Mouse (Mus musculus) ES-E14 (cell line): ENCODE measurements around the gene Nt5c2.

Experiments used
- CHD2 ChIP-seq: IDR thresholded peaks from 2 replicates; pipeline ENCODE4 v1.6.1; 2014; ENCODE audit warnings: mild to moderate bottlenecking, low read depth, low read length, inconsistent platforms
- HCFC1 ChIP-seq: IDR thresholded peaks from 2 replicates; pipeline ENCODE4 v1.6.1; 2012; ENCODE audit warnings: low read length, inconsistent platforms, borderline replicate concordance; ENCODE audit not compliant: insufficient read depth
- MAFK ChIP-seq: IDR thresholded peaks from 2 replicates; pipeline ENCODE4 v1.6.1; 2014; ENCODE audit warnings: mild to moderate bottlenecking, low read depth, low read length, inconsistent platforms; ENCODE audit not compliant: insufficient read depth
- ZC3H11A ChIP-seq: IDR thresholded peaks from 2 replicates; pipeline ENCODE4 v1.6.1; 2012; ENCODE audit warnings: low read depth, mild to moderate bottlenecking, inconsistent platforms, low read length, borderline replicate concordance
- ZNF384 ChIP-seq: IDR thresholded peaks from 2 replicates; pipeline ENCODE4 v1.6.1; 2012; ENCODE audit warnings: low read depth, low read length, inconsistent platforms

DNA sequence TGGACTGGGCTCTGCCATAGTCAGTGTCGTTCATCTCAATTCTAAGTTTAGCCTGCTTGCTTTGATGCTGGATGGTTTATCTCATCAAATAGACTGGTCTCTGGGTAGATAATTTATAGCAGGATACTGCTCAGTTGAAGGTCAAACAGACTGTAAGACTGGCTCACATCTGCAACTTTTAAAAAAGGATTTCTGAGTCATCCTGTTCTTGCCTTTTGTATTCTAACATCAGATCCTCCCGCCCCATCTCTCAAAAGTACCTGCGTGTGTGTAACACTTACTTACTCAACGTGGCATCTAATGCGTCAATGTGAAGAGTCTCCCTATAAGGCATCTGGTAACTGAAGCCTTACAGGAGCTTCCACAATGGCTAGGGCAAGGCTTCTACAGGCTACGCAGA, 94.4 kb downstream of the Nt5c2 start:
- no peak for TF ChIP-seq MAFK
- TF ChIP-seq HCFC1 = no peak
- TF ChIP-seq CHD2 = no peak
- TF ChIP-seq ZNF384 = no peak
- TF ChIP-seq ZC3H11A = no peak
